Mouse (Mus musculus): ENCODE measurements around the gene Usp50.

Usp50 gene

DNA sequence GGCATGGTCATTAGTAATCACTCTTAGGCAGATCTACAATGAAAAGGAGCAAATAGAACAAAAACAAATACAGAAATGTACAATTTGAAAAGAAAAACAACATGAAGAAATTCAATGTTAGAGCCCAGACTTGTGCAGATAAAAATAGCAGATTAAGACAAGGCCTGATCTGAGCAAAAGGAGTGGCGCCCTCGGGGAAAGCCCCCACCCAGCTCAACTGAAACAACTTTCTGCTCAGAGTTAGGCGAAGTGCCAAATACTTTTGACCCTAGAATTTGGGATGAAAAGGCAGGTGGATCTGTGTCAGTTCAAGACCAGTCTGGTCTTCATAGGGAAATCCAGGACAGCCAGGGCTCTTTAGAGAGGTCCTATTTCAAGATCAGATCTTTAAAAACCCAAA, 117.3 kb downstream of the Usp50 start:
- no peak for DNase-seq (ENCODE audit: low spot score)

DNA sequence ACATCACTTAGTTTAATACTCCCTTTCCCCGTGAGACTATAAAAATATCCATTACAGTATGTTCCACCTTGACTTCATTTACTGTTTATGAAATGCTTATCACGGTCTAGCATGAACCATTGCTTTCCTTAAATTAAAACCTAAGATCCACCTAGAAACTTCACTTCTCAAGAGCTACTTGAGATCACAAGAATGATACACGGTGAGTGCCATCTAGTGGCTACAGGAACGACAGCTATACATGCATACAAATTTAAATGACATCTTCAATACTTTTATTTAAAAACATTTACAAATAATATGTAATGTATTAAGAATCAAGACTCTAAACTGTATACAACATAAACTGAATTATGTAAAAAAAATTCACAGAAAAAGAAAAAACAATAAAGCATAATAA, 119.8 kb downstream of the Usp50 start:
- DNase-seq (ENCODE audit: low spot score) = peak; percentile 62
